Mouse (Mus musculus): ENCODE data around the gene Grik3.

Grik3 gene

DNA sequence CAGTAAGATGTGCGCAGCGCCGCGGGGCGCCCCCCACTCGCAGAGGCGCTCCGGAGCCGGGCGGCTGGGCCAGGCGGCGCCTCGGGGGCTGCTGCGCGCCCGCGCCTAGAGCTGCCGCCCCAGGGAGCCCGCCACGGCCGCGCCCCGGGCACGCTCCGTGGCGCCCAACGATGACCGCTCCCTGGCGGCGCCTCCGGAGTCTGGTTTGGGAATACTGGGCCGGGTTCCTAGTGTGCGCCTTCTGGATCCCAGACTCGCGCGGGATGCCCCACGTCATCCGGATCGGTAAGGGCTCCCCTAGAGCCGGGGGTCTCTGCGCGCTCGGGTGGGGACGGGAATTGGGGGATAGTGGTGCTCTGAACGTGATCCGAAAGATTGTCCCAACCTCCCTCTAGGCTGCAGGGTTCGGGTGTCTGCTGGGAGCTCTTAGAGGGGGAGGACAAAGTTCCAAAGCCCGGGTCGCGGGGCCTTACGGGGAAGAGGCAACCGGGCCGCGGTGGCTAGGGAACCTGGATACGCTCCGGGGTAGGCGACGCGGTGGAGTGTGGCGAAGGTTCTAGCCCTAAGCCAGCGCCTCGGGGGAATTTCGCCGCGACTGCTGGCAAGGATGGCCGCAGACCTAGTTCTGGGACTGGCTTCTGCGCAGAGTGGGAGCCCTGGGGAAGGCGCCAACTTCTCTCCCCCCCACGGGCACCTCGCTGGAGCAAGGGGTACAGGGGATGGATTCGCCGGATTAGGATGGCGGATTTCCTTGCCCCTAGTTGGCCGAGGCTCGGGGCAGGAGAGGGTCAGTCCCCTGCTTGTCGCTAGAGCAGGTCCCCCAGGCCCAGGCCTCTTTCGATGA lies at the start of gene Grik3:
Gene Grik3 (plus strand): TSS at position 40 of the 844 bp plus-strand sequence.
- DNase-seq (ENCODE audit: low read depth): no peak

DNA sequence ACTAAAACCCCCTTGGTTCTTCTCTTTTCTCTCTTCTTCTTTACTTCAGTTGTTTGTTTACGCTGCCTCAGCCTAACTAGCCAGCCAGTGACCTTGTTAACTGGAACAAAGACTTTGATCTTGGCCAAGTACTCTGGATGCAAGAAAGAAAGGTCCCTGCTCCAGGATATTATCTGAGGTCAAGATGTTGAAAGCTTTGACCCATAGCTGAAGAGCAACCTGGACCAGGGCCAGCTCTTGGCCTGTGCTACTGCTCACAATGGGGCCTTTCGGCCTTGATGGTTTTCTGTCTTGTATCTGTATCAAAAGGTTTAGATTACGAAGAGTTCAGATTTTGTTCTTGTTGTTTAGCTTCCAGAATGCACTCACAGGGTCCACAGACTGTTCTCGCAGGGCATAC lies 48.7 kb upstream of the Grik3 start:
- DNase-seq (ENCODE audit: low read depth): no peak

DNA sequence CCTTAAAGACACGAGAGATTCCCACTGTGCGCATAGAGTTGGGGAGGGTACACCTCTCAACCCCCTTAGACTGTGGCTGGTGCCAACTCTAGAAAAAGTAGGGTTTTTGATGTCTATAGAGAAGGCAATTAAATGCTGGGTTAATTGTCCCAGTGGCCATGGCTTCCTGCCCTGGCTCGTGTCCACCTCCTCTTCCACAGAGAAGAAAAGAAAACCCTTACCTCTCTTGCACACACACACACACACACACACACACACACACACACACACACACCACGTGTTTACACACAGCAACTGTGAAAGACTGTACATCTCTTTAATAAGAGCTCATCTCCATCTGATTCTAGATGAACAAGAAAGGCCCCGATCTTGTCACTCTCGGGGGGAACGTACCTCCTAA lies 46.1 kb upstream of the Grik3 start:
- no peak for DNase-seq (ENCODE audit: low read depth)

DNA sequence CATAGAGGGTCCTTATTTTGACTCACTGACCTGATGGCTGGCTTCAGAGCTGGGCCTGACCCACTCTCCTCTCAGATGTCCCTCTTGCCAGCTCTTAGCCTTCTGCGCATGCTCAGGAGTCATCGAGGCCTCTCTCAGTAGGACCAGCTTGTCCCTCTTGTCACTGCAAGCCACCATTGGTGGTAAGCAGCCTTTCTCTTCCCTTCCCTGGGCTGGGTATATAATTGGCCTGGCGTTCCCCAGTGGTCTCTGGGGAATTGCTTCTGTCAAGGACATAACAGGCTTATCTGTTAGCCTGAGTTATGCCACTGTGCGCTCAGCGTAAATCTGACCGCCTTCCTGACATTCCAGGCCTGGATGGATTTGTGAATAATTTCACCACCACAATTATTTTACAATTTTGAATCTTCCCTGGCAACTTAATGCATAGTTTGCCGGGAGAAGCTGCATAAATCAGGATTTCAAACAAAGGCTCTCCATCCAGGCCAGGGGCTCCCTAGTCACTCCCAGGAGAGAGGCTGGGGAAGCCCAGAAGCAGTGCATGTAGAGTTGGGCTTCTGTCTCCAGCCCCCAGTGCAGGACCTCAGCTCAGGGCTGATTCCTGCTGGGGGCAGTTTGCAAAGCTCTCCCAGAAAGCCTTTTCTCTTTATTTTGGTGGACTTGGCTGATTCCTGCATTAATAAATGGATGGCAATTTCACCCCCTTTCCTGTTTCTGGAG lies 39.7 kb upstream of the Grik3 start:
- DNase-seq (ENCODE audit: low read depth): no peak

DNA sequence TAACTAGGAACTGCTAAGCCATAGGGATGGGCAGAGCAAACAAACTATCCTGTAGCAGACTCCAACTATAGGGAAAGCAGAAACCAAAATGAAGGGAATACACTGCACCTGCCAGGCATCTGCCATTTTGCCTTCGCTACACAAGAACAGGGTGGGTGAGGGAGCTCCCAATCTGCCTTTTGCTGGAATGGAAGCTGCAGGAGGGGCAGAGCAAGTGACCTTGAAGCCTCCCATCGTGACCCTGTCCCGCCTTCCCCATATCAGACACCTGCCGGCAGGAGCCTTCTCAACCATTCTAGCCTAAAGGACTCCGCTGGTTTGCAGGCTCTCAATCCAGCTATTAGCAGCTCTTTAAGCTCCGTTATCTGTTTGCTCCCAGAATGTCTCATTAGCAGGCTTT lies 38.7 kb upstream of the Grik3 start:
- no peak for DNase-seq (ENCODE audit: low read depth)

DNA sequence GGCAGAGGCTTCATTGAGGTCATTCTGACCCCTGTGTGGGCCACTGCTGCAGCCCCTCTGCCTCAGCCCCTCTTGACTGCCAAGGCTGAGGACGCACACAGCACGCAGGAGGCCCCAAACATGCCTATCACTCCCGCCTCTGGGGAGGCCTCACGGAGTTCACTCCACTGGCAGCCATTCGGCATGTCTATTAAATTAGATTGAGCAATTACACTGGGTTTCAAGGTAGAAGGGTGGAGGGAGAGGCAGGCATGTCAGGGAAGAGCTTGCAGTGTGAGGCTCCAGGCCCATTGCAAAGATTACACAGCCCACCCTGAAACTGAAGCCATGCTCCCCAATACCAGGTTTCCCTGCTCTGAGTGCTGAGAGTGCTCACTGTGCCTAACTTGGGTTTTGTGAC lies 34.0 kb upstream of the Grik3 start:
- DNase-seq (ENCODE audit: low read depth): no peak

DNA sequence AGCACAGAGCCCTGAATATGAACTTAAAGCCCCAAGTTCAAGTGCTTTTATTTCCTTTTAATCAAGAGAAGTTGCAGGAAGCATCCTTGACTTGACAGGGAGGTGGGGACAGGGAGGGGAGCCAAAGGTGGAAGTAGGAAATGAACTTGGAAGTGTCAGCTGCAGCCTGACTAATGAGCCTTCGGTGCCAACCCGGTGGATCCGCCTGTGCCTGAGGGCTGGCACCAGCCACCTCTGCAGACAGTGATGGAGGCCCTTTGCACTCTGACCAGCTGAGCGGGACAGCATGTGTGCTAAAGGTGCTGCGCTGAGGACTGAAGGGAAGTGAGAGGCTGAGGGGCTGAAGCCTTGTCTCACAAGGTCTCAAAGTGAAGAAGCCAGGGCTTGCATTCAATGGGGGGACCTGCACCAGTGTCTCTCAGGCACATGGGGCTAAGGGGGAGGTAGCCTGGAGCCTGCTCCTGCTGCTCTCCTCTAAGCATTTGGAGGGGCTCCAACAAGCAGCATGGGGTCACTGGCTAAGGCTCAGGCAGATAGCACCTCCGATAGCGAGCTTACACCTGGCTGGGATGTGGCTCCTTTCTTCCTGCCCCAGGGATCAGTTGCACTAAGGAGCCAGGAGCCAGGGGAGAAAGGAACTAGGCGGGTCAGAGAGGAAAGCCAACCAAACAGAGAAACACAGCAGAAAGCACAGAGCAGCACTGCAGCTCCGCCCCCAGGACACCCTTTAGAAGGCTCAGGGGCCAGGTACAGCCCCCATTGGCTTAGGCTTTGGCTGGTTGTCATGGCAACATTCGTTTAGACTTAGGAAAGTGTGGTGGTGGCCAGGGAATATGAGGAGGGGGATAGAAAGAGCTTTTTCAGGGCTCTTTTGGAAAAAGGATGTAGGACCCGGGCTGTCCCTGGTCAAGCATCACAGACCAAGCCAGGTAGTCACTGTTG lies 33.1 kb upstream of the Grik3 start:
- no peak for DNase-seq (ENCODE audit: low read depth)

DNA sequence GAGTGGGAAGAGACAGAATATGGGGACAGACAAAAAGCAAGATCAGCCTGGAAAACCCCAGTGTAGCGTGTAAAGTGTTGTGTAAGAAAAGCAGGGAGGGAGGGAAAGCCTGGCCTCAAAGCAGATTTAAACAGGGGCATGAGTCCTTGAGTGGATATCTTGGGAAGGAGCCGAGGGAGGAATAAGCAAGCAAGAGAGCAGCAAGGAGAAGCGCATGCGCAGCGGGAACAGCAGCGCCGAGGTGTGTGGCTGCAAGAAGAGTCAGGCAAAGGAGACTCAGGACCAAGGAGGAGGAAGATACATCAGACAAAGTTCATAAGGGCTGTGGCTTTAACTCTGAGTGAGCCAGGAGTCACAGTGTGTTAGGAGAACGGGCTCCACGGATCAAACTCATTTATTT lies 30.7 kb upstream of the Grik3 start:
- DNase-seq (ENCODE audit: low read depth): no peak

DNA sequence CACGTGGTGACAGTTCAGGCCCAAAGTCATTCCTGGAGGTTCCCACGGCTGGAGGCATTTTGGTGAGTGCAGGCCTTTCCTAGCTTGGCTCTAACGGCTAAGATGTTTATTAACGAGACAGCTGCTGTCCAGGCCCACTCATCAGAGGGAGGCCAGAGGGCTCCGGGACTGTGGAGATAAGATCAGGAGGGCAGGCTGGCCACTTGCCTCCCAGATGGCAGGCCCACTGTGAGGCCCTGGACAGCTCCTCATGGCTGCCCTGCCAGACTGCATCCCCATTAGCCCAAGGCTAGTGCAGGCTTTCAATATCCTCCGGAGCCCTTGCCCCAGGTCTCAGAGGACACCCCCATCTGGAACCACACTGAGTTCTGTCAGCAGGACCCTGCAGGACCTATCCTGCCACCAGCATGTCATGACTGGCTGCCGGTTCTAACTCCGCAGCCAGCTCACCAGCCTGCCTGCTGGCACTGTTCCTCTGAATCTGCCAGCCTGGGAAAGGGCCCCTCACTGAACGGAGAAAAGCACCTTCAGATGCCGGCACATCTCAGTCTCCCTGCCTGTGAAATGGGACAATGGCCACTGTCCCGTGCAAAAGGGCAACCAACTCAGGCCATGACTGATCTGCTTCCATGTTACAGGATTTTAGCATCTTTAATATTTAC lies 20.7 kb upstream of the Grik3 start:
- DNase-seq (ENCODE audit: low read depth): no peak

DNA sequence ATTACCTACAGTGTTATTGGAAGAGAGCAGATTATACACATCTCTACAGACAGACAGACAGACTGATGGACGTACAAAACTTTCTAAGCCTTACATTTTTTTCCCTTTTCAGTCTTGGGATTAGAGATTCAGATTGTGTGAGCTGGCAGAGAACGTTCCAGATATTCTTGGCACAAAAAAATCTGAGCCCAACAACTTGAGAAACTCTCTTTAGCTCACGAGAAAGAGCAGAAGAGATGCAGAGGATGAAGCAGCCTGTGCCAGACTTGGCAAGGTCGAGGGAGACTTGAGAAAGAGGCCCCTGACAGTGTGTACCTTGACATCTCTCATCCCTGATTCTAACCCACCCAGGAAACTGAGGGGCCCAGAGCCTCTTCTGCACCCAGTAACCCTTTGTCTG lies 15.6 kb upstream of the Grik3 start:
- no peak for DNase-seq (ENCODE audit: low read depth)

DNA sequence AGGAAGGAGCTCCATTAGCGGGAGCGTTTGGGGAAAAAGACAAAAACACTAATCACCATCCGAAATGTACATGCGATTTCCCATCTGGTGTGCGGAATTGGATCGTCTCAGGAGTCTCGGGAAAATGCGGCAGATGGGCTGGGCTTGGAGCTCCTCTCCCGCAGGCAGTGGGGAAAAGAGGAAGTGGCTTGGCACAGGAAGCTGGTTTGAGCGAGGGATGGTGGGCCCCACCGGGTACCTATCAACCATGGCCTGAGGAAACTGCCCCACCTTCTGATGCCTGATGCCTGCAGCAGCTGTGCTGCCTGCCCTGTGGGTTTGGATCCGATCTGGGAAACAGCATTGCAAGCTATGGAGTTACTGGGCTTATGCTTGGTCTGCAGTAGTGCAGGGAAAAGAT lies 12.4 kb upstream of the Grik3 start:
- no peak for DNase-seq (ENCODE audit: low read depth)

DNA sequence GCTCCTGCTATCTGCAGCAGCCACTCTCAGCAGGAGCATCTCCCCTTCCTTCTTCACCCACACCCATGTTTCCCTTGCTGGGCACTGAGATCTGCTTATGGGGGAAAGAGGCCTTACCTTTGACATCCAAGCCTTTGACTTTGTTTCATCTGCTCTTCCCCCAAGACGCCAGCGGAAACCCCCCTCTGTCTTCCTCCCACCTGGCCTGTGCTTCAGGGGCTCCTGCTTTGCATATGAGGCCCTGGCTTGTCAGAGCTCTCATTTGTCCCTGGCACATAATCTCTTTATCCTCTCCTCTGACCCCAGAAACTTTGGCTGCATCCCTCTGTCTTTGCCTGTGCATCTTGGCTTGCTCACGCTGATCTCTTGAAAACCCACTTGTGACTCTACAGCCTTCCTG lies 9.2 kb upstream of the Grik3 start:
- no peak for DNase-seq (ENCODE audit: low read depth)

DNA sequence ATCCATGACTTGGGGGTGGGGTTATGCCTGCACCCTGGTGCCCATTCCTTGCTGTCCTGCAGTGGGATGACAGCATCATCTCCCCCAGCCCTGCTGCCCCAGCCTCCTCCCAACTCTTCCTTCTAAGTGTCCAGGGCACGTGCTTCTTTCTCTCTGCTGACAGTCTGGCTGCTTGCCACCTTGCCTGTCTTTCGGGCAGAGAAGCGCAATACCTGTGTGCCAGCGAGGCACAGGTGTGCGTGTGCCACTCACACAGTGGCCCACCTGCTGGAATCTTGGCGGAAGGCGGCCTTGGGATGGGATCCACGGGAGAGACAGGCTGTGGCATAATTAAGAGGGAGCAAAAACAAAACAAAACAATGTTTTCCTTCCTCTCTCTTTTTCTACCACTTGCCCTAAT lies 6.4 kb upstream of the Grik3 start:
- no peak for DNase-seq (ENCODE audit: low read depth)

DNA sequence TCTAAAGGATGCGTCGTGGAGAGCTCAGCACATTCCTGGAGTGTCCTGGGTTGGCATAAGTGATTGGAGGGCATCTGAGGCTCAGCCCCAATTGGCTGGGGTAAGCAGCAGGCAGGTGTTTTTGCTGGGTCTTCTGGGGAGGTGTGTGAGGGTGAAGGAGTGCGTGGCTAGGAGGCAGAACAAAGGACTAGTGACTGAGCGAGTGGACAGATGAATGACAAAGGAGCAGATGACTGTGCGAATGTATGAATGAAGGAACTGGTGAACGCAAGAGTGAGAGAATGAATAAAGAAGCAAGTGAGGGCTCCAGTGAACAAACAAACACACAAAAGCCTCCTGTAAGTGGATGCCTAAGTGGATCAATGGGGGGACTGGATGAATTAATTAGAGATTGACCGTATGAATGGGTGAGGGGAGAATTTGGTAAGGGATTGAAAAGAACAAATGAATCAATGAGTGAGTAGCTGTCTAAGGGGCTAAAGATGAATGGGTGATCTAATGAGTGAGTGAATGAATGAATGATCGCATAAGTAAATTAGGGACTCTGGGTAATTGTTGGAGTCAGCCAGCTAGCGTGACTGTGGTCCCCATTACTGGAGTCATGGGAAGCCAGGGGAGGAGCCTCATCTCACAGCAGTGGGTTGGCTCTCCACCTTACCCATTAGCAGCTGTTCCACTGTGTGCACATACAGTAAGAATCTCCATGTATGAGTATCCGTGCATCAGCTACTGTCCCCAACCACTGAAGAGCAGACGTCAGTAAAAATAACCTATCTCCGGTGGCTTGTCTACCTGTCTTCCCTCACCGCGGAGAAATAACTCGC lies 4.9 kb upstream of the Grik3 start:
- no peak for DNase-seq (ENCODE audit: low read depth)

DNA sequence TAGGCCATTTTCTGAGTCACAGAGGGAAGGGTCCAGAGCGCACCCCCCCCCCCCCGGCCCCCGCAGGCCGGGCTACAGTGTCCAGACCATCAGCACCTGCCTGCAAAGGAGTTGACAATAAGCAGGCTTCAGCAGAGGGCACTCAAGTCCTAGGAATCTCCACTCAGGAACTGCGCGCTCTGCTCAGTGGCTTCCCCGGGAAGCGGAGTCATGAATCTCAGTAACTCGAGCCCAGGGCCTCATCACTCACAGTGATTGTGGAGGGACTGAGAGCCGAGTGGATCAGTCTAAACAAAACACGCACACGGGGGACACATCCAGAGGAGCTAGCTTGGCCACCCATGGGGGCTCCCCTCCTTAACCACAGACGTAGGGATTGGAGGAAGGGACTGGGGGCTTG lies 3.9 kb upstream of the Grik3 start:
- no peak for DNase-seq (ENCODE audit: low read depth)

DNA sequence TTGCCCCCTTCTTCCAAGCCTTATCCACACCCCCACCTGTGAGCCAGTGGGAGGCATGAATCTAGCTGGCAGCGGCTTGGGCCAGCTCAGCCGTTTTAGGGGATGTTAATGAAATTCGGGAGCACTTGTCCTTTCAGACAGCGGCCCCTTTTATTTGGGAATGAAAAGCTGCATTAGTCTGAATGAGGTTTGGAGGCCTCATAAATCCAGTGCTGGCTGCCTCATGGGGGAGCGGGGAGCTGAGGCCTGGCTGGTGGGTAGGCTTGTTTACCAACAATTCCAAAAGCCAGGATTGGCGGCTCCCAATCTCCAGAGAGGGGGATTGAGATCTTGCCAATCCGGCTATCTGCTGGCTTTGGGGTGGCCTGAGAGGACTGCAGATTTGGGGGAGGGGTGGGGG lies 3.5 kb upstream of the Grik3 start:
- no peak for DNase-seq (ENCODE audit: low read depth)

DNA sequence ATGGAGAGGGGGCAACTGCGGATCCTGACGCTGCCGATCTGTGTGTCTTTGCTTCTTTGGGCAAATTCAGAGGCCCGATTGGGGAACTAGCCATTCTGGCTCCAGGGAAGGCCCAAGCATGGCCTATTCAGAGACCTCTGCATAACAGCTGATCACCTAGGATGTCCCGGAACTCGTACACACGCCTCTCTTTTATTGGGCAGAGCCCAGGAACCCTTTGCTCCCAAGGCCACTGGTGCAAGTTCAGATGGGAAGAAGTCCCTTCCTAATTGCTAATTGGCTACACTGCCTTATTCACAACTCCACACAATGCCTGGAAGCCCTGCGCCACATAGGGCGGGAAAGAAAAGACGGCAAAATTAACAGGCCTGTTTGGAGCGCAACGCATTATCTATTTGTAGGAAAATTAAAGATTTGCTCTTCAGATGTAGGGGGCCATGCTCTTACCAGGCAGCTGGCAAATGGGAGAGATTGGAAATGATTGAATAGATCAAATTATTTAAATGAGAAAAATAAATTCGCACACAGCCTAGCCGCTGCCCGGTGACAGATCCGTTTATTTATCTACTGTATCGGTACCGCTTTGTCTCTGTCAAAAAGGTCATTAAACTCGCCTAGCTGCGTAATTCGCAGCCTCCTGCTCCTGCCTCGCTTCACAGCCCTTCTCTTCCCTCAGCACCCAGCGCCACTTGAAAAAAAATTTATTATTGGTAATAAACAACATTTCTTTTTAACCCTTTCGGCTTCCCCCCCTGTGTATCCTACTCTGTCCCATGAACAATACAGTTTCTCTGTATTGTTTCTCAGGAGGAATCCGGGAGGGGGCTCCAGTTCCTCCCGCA lies 1.5 kb upstream of the Grik3 start:
- DNase-seq (ENCODE audit: low read depth): no peak

DNA sequence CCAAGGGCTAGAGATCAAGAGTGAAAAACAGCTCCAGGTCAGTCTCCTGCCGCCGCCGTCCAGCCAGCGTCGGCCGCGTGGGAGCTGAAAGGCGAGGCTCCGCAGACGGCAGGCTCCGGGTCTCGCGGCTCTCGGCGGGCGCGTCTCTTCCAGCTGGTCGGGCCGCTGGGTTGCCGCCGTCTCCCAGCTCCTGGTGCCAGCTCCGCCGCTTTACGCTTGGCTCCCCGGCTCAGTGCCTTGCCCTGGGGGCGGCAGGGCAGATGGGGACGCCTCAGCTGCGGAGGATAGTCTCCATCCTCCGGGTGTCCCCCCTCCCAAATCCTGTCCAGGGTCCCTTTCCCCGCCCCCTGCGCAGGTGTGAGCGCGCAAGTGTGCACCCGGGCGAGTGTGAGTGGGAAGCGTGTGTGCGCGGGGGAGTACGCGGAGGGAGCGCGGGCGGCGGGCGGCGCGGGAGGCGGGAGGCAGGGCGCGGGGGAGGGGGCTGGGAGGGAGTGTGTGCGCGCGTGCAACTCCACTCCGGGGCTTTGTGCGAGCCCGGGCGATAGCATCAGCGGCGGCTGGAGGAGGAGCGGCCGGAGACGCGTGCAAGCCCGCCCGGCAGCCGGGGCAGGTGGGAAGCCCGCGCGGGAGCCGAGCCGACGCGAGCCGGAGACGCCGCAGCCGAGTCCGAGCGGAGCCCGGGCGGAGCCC lies 454 bp upstream of the Grik3 start:
- no peak for DNase-seq (ENCODE audit: low read depth)

DNA sequence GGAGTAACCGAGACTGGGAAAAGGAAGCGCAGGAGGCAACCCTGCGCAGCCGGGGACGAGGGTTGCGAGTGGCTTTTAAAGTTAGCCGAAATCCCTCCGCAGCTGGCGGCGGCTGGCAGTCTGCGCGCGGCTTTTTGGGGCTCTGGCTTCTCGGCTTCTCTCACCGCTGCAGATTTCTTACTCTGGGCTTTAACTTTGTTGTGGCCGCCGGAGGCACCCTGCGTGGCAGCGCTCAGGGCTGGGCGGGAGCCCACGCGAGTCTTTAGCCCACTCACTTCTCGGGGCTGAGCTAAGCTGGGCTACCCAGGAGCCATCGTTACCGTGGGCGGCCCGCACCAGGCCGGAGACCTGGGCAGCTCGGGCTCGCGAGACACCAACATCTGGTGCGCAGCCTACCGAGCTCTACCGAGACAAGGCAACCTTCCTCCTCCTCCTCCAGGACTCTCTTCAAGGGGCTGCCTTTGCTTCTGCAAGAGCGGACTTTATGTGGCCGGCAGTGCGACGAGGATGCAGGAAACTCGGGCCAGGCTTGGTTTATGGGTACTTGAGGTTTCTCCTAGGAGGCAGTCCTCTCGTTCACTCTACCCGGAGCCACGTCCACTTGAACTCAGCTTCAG lies 1.1 kb downstream of the Grik3 start:
- DNase-seq (ENCODE audit: low read depth): no peak
